In the genomic region with DNA sequence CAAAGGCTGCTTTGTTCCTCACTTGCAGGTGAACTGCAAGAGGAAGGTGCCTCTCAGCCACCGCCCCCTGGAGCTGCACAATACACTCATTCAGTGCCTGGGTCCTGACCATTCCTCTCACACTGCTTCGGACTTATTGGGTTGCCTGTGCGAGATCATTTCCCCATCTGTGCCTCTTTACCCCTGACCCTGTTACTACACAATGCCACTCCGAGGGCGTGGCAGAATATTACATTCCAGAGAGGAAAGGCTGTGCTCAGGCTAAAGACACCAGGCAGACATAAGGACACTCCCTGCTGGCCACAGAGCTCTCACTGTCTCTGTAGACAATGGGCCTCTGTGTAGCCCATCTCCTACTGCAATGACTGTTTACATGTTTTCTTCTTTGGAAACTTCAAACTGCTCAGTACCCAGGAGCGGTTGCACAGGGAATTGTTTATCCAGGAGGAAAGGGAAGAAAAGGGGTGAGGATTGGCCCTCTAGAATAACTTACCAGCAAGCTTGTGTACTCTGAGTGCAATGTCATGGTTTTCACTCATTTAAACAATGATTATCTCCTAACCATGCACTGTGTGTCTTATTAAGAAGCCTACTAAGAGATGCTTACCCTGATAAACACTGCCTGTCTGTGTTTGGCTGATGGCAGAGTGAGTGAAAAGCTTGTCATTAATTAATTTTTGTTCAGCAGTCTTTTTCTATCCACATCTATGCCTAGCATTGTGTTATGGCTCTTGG, we compare ENCODE assay signal across 9 mouse cellular contexts.
DNase-seq lines count a peak whose midpoint lies in the region; ATAC-seq and TF ChIP-seq lines count a peak whose summit lies in the region.
"Had no signal": no experiment of that assay in that cellular context is flagged by ENCODE, and none has a peak within 500 bp of the region (broad histone marks: within the 10 kb centered on the region; RNA-seq: fewer than 3 reads in every experiment).

No protein-coding gene starts in this region.

- H3K4me1 ChIP-seq in limb, embryonic 14.5 days (ENCODE audit: control insufficient read depth, insufficient read depth, low read length), result peaks cover 9% of the 10 kb centered on the region

- 28% methylated on average over 6 of the region's 6 CpGs for WGBS in limb, embryonic 14.5 days

- no peak overlapping the region for H3K4me2 ChIP-seq in limb, embryonic 14.5 days (replicated peaks; ENCODE audit: low read depth, low read length, severe bottlenecking)

- no peak overlapping the region for H3K9ac ChIP-seq in limb, embryonic 14.5 days (ENCODE audit: low read depth, low read length, severe bottlenecking)

- TF ChIP-seq POLR2A in limb, embryonic 14.5 days (IDR thresholded peaks at IDR 0.05; ENCODE audit: borderline replicate concordance, extremely low read depth, insufficient read depth, insufficient read length), result no peak

- no peak for DNase-seq in cerebellum, adult 9-11 months
- DNase-seq in urinary bladder, postnatal 14 days (ENCODE audit: low spot score), result peak; percentile 15
- no peak for DNase-seq in urinary bladder, adult 2 months (ENCODE audit: low spot score)
- DNase-seq in limb, embryonic 14.5 days (ENCODE audit: low spot score), result no peak
- no peak for DNase-seq in spleen, adult 12 weeks (ENCODE audit: low spot score)
- DNase-seq in liver, result no peak
- no peak for DNase-seq in kidney, postnatal 14 days

- no peaks in the 10 kb centered on the region for H3K9me3 ChIP-seq in limb, embryonic 14.5 days (ENCODE audit: control insufficient read depth, low read length)

- no peaks in the 10 kb centered on the region for H3K36me3 ChIP-seq in limb, embryonic 14.5 days (ENCODE audit: control insufficient read depth, insufficient read depth, low read length)

- H3K4me3 ChIP-seq in limb, embryonic 14.5 days (replicated peaks; ENCODE audit: low read length), result no peak overlapping the region

- no peak overlapping the region; the same call in 1 of the 2 replicates for H3K27ac ChIP-seq in limb, embryonic 14.5 days (replicated peaks; ENCODE audit: low read depth, low read length)
- H3K27ac ChIP-seq: kidney, postnatal 0 days had no signal

- no peaks in the 10 kb centered on the region for H3K27me3 ChIP-seq in limb, embryonic 14.5 days (ENCODE audit: control insufficient read depth, insufficient read depth, low read length)

- ATAC-seq in cerebellum, adult (ENCODE audit: insufficient number of reproducible peaks, low FRiP score, low TSS enrichment), result peak; percentile 52; the same call in 1 of the 2 replicates
- peak; percentile 41 for ATAC-seq in limb, embryonic 14.5 days (ENCODE audit: low FRiP score, low read depth)
